Mouse (Mus musculus) CH12.LX (cell line): Measurements from ENCODE around the gene Pla1a. TPM values are rescaled to one million over a fixed set of nuclear protein-coding genes. Genes with fewer than 3 reads are reported as not detected.

Experiments
- DNase-seq: peaks from one replicate; pipeline ENCODE4 v3.0.0-alpha.2; 2013; ENCODE audit errors: extremely low read depth
- H3K27ac ChIP-seq: 2 replicates; pipeline ENCODE4 v1.5.1; 2012; ENCODE audit warnings: low read depth, mild to moderate bottlenecking, control low read depth, moderate library complexity; ENCODE audit not compliant: insufficient read depth
- H3K27me3 ChIP-seq: replicated peaks from 2 replicates; pipeline ENCODE3; 2012; ENCODE audit warnings: inconsistent platforms
- H3K36me3 ChIP-seq, 2 experiments: replicated peaks in 1 of 2; 2 replicates each; pipeline versions ENCODE3 to v1.6.1; 2012; ENCODE audit warnings: inconsistent platforms in 1 of 2, low read length in 1 of 2, mild to moderate bottlenecking in 1 of 2, mixed read lengths in 1 of 2, moderate library complexity in 1 of 2; ENCODE audit not compliant: control insufficient read depth in 1 of 2, insufficient read depth in 1 of 2
- H3K4me1 ChIP-seq, 2 experiments: 2 replicates each; pipeline ENCODE4 v1.6.1; 2012; ENCODE audit warnings: inconsistent platforms in 1 of 2, moderate library complexity in 1 of 2; ENCODE audit not compliant: insufficient read depth in 2 of 2, control insufficient read depth in 1 of 2
- H3K4me2 ChIP-seq: 2 replicates; pipeline ENCODE4 v1.6.1; 2012; ENCODE audit warnings: low read depth, mild to moderate bottlenecking, control low read depth; ENCODE audit not compliant: poor library complexity, insufficient read depth, severe bottlenecking
- H3K4me3 ChIP-seq, 3 experiments: fragments of 150-350 bp in 1 of 3; sonication (generic) in 1 of 3; replicated peaks in 1 of 3; 2 replicates each; pipeline versions ENCODE3 to v1.5.1; 2011 to 2012; ENCODE audit warnings: low read depth in 2 of 3, low read length in 2 of 3, mild to moderate bottlenecking in 2 of 3, moderate library complexity in 2 of 3, control low read depth in 1 of 3, improper control_type of control experiment in 1 of 3, inconsistent platforms in 1 of 3, mixed read lengths in 1 of 3; ENCODE audit not compliant: poor library complexity in 1 of 3
- H3K79me2 ChIP-seq: replicated peaks from 2 replicates; pipeline ENCODE4 v1.6.1; 2012; ENCODE audit warnings: mild to moderate bottlenecking, moderate library complexity; ENCODE audit not compliant: control insufficient read depth, poor library complexity, insufficient read depth, severe bottlenecking; ENCODE audit errors: extremely low read depth
- H3K9ac ChIP-seq: 2 replicates; pipeline ENCODE4 v1.6.1; 2012; ENCODE audit warnings: low read depth, mild to moderate bottlenecking, control low read depth, moderate library complexity; ENCODE audit not compliant: insufficient read depth
- H3K9me3 ChIP-seq: replicated peaks from 2 replicates; pipeline ENCODE3; 2012; ENCODE audit warnings: low read length, inconsistent platforms, mixed read lengths
- CTCF ChIP-seq, 2 experiments: IDR thresholded peaks in 1 of 2; conservative IDR thresholded peaks in 1 of 2; 2 replicates each; pipeline ENCODE4 v1.5.1; 2011 to 2012; ENCODE audit warnings: low read depth in 2 of 2, low read length in 2 of 2, improper control_type of control experiment in 1 of 2, inconsistent platforms in 1 of 2, mild to moderate bottlenecking in 1 of 2, moderate library complexity in 1 of 2
- E2F4 ChIP-seq: IDR thresholded peaks from 2 replicates; pipeline ENCODE4 v1.6.1; 2011; ENCODE audit warnings: low read depth, low read length, improper control_type of control experiment; ENCODE audit not compliant: insufficient replicate concordance
- ETS1 ChIP-seq: conservative IDR thresholded peaks from 2 replicates; pipeline ENCODE4 v1.6.1; 2012; ENCODE audit warnings: low read depth, mild to moderate bottlenecking, inconsistent platforms, low read length, improper control_type of control experiment, moderate library complexity
- GABPA ChIP-seq: IDR thresholded peaks from 2 replicates; pipeline ENCODE4 v1.6.1; 2012; ENCODE audit warnings: low read depth, low read length, improper control_type of control experiment, inconsistent platforms; ENCODE audit not compliant: insufficient replicate concordance
- JUN ChIP-seq: IDR thresholded peaks from 2 replicates; pipeline ENCODE4 v1.6.1; 2011; ENCODE audit warnings: low read depth, mild to moderate bottlenecking, low read length, improper control_type of control experiment, moderate library complexity; ENCODE audit not compliant: insufficient read depth
- MAFK ChIP-seq: IDR thresholded peaks from 2 replicates; pipeline ENCODE4 v1.6.1; 2011; ENCODE audit warnings: low read length, improper control_type of control experiment; ENCODE audit not compliant: insufficient replicate concordance
- MAX ChIP-seq: IDR thresholded peaks from 2 replicates; pipeline ENCODE4 v1.6.1; 2011; ENCODE audit warnings: low read length, improper control_type of control experiment
- MAZ ChIP-seq: IDR thresholded peaks from 2 replicates; pipeline ENCODE4 v1.6.1; 2012; ENCODE audit warnings: low read depth, mild to moderate bottlenecking, inconsistent platforms, low read length, improper control_type of control experiment, moderate library complexity
- MEF2A ChIP-seq: IDR thresholded peaks from 2 replicates; pipeline ENCODE4 v1.6.1; 2014; ENCODE audit warnings: low read depth, mild to moderate bottlenecking, inconsistent platforms, low read length, improper control_type of control experiment, borderline replicate concordance
- MXI1 ChIP-seq: IDR thresholded peaks from 2 replicates; pipeline ENCODE4 v1.6.1; 2011; ENCODE audit warnings: mild to moderate bottlenecking, low read depth, low read length, improper control_type of control experiment
- MYC ChIP-seq: IDR thresholded peaks from 2 replicates; pipeline ENCODE4 v1.6.1; 2011; ENCODE audit warnings: low read depth, mild to moderate bottlenecking, improper control_type of control experiment, low read length
- POLR2A ChIP-seq: IDR thresholded peaks from 2 replicates; pipeline ENCODE4 v1.6.1; 2011; ENCODE audit warnings: low read depth, mild to moderate bottlenecking, improper control_type of control experiment, low read length
- RAD21 ChIP-seq: IDR thresholded peaks from 2 replicates; pipeline ENCODE4 v1.6.1; 2011; ENCODE audit warnings: low read depth, mild to moderate bottlenecking, low read length, improper control_type of control experiment, moderate library complexity
- SIN3A ChIP-seq: IDR thresholded peaks from 2 replicates; pipeline ENCODE4 v1.6.1; 2012; ENCODE audit warnings: low read length, improper control_type of control experiment, inconsistent platforms
- SMC3 ChIP-seq: IDR thresholded peaks from 2 replicates; pipeline ENCODE4 v1.6.1; 2011; ENCODE audit warnings: low read depth, low read length, improper control_type of control experiment
- UBTF ChIP-seq: IDR thresholded peaks from 2 replicates; pipeline ENCODE4 v1.6.1; 2012; ENCODE audit warnings: low read depth, mild to moderate bottlenecking, inconsistent platforms, low read length, improper control_type of control experiment, moderate library complexity
- ZKSCAN1 ChIP-seq: IDR thresholded peaks from 2 replicates; pipeline ENCODE4 v1.6.1; 2012; ENCODE audit warnings: low read depth, inconsistent platforms, low read length, improper control_type of control experiment, borderline replicate concordance
- ZMIZ1 ChIP-seq: IDR thresholded peaks from 2 replicates; pipeline ENCODE4 v1.6.1; 2012; ENCODE audit warnings: low read depth, mild to moderate bottlenecking, inconsistent platforms, low read length, improper control_type of control experiment
- ZNF384 ChIP-seq: IDR thresholded peaks from 2 replicates; pipeline ENCODE4 v1.6.1; 2012; ENCODE audit warnings: low read depth, low read length, improper control_type of control experiment, inconsistent platforms
- dilution Hi-C: fragments of 300-500 bp; cut with MboI; formaldehyde crosslinking; loops from 2 replicates; pipeline ENCODE4 v1.14.3; 2020; ENCODE audit warnings: low sequenced_read_pairs; ENCODE audit not compliant: extremely low pct_unique_long_range_greater_than_20kb, extremely low pct_ligation_motif_present
- in situ Hi-C: fragments of 300-500 bp; cut with MboI; formaldehyde crosslinking; loops from 3 replicates; pipeline ENCODE4 v1.14.3; 2019; ENCODE audit warnings: low sequenced_read_pairs, low pct_ligation_motif_present, low pct_unique_long_range_greater_than_20kb, mixed read lengths
- polyA plus RNA-seq: library from polyadenylated mRNA; unstranded; fragments of >175 nt; gene quantifications from 2 replicates; pipeline ENCODE4 v1.2.1, GENCODE M21; 2012; ENCODE audit warnings: low read depth; ENCODE audit not compliant: insufficient read length
- total RNA-seq, 2 experiments: library from RNA; depleted of rRNA; stranded (reverse); fragments of 300-350 nt in 1 of 2; fragments of >200 nt in 1 of 2; gene quantifications; 2 replicates each; pipeline ENCODE4 v1.2.3; 2012 to 2014

Gene Pla1a
- total and polyA plus RNA-seq, 3 experiments, result 9.3 to 27.9 (median 14.3) TPM

- TF ChIP-seq ZMIZ1, result peak; percentile 59; the same call in 1 of the 2 replicates
- no peak for TF ChIP-seq MYC
- TF ChIP-seq SIN3A, result no peak
Observed at GRCm38 (mm10) chr16:38469437-38469836, 36.5 kb upstream of the Pla1a start (continued).

DNA sequence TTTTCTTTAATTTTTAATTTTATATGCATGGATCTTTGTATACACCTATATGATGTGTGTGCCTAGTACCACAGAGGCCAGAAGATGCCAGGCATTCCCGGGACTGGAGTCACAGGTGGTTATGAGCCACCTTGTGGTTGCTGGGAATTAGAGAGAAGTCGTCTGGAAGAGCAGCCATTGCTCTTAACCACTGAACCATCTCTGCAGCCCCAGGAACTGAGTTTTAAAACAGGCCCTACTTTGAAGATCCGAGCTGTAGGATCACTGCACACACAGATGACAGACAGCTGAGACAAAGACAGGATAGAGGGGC is 35.7 kb upstream of the Pla1a start:
- Histone ChIP-seq H3K27ac (peak overlapping the region; percentile 8; the same call in 1 of the 2 replicates), H3K36me3 (peaks cover 66 to 92% of the 10 kb centered on the region in 2 experiments), H3K27me3 (no peaks in the 10 kb centered on the region), H3K4me3 (no peak overlapping the region), H3K79me2 (peaks cover 100% of the 10 kb centered on the region), H3K4me2 (peak overlapping the region; percentile 52), H3K9ac (peak overlapping the region; percentile 11; the same call in 1 of the 2 replicates), H3K4me1 (peaks cover 29 to 95% of the 10 kb centered on the region in 2 experiments), H3K9me3 (no peaks in the 10 kb centered on the region)
- DNase-seq, result no peak
- dilution Hi-C loops (no loop called here), in situ Hi-C loops (no loop called here)
- no peak for TF ChIP-seq JUN
- no peak for TF ChIP-seq GABPA
- no peak for TF ChIP-seq ZKSCAN1
- no peak for TF ChIP-seq ZNF384
- no peak for TF ChIP-seq MAX
- no peak for TF ChIP-seq UBTF
- no peak for TF ChIP-seq MEF2A
- TF ChIP-seq MAZ, result no peak
- TF ChIP-seq E2F4, result no peak
- TF ChIP-seq POLR2A, result no peak
- TF ChIP-seq CTCF (conservative IDR thresholded peaks at IDR 0.05 in 1 of 2, IDR thresholded peaks at IDR 0.05 in 1 of 2; ENCODE audit: low read depth in 2 of 2, low read length in 2 of 2), result peak in 1 of 2 experiments; percentile 44; a peak in 1 of 4 replicates
- TF ChIP-seq ETS1, result no peak
- TF ChIP-seq SIN3A, result no peak
- peak; percentile 44 for TF ChIP-seq SMC3
- peak; percentile 25 for TF ChIP-seq RAD21
- no peak for TF ChIP-seq MAFK
- no peak for TF ChIP-seq MXI1
